Mouse (Mus musculus) heart, adult 2 months (tissue): ENCODE data around the gene Kxd1.

Experiments used
- CTCF ChIP-seq: fragments of 200-600 bp; IDR thresholded peaks from 2 replicates; pipeline ENCODE4 v1.8.1; 2022; ENCODE audit warnings: antibody characterized with exemption, mild to moderate bottlenecking, moderate library complexity
- EP300 ChIP-seq: fragments of 200-500 bp; IDR thresholded peaks from 2 replicates; pipeline ENCODE4 v1.6.1; 2011; ENCODE audit warnings: low read depth, low read length, control low read depth; ENCODE audit not compliant: insufficient read depth
- POLR2A ChIP-seq: fragments of 200-500 bp; IDR thresholded peaks from 2 replicates; pipeline ENCODE4 v1.6.1; 2011; ENCODE audit warnings: mild to moderate bottlenecking, low read depth, low read length, control low read depth; ENCODE audit not compliant: insufficient read depth

GRCm38 (mm10) chr8:70546412-70546811 is 18.7 kb upstream of the Kxd1 start:
- TF ChIP-seq POLR2A (no peak), CTCF (no peak), EP300 (no peak)
